Mouse (Mus musculus) myocyte (in vitro differentiated cells): Measurements from ENCODE around the gene Tfe3. TPM values are rescaled to one million over a fixed set of nuclear protein-coding genes. Genes with fewer than 3 reads are reported as not detected.
A peak's percentile ranks its signal among the peaks of the same experiment; 100 is the strongest.

Experiments
- H3K27me3 ChIP-seq: one replicate; pipeline ENCODE4 v1.6.1; 2011; ENCODE audit not compliant: control insufficient read depth, insufficient read depth, insufficient read length
- H3K36me3 ChIP-seq: one replicate; pipeline ENCODE4 v1.6.1; 2011; ENCODE audit not compliant: control insufficient read depth, insufficient read depth
- H3K4me2 ChIP-seq: one replicate; pipeline ENCODE4 v1.6.1; 2011; ENCODE audit warnings: low read depth, control low read depth
- H3K4me3 ChIP-seq: one replicate; pipeline ENCODE4 v1.5.1; 2011; ENCODE audit warnings: mild to moderate bottlenecking, control low read depth, moderate library complexity
- H3K79me2 ChIP-seq: one replicate; pipeline ENCODE4 v1.6.1; 2011; ENCODE audit not compliant: control insufficient read depth, insufficient read depth
- H3ac ChIP-seq: one replicate; pipeline ENCODE4 v1.6.1; 2011; ENCODE audit not compliant: control insufficient read depth, insufficient read length
- CEBPB ChIP-seq: IDR thresholded peaks from 2 replicates; pipeline ENCODE4 v1.6.1; 2011; ENCODE audit warnings: mild to moderate bottlenecking, moderate library complexity; ENCODE audit not compliant: poor library complexity, insufficient read depth, severe bottlenecking
- E2F4 ChIP-seq: IDR thresholded peaks from one replicate; pipeline ENCODE4 v1.6.1; 2011; ENCODE audit warnings: mild to moderate bottlenecking, control low read depth, moderate library complexity; ENCODE audit not compliant: insufficient read depth
- MAX ChIP-seq: IDR thresholded peaks from one replicate; pipeline ENCODE4 v1.6.1; 2011; ENCODE audit warnings: low read depth, mild to moderate bottlenecking, control low read depth
- MYOD1 ChIP-seq, 3 experiments: IDR thresholded peaks; one replicate each; pipeline ENCODE4 v1.6.1; 2011; ENCODE audit warnings: control low read depth in 2 of 3, low read depth in 2 of 3, mild to moderate bottlenecking in 2 of 3, moderate library complexity in 1 of 3; ENCODE audit not compliant: insufficient read length in 2 of 3, control insufficient read depth in 1 of 3
- MYOG ChIP-seq, 3 experiments: IDR thresholded peaks; one replicate each; pipeline ENCODE4 v1.6.1; 2011; ENCODE audit warnings: control low read depth in 2 of 3, low read depth in 2 of 3, mild to moderate bottlenecking in 2 of 3; ENCODE audit not compliant: insufficient read length in 2 of 3, control insufficient read depth in 1 of 3, insufficient read depth in 1 of 3
- POLR2A ChIP-seq: IDR thresholded peaks from one replicate; pipeline ENCODE4 v1.6.1; 2011; ENCODE audit warnings: low read depth, mild to moderate bottlenecking, control low read depth, moderate library complexity; ENCODE audit not compliant: insufficient read length
- POLR2AphosphoS2 ChIP-seq: IDR thresholded peaks from one replicate; pipeline ENCODE4 v1.6.1; 2011; ENCODE audit warnings: low read depth, control low read depth; ENCODE audit not compliant: insufficient read length
- REST ChIP-seq: IDR thresholded peaks from one replicate; pipeline ENCODE4 v1.6.1; 2011; ENCODE audit warnings: mild to moderate bottlenecking, control low read depth, moderate library complexity; ENCODE audit not compliant: insufficient read depth, insufficient read length
- SRF ChIP-seq: IDR thresholded peaks from one replicate; pipeline ENCODE4 v1.6.1; 2011; ENCODE audit warnings: low read depth; ENCODE audit not compliant: control insufficient read depth, insufficient read length
- TCF12 ChIP-seq: IDR thresholded peaks from one replicate; pipeline ENCODE4 v1.6.1; 2011; ENCODE audit warnings: mild to moderate bottlenecking, control low read depth; ENCODE audit not compliant: poor library complexity, insufficient read depth, severe bottlenecking
- TCF3 ChIP-seq: IDR thresholded peaks from one replicate; pipeline ENCODE4 v1.6.1; 2011; ENCODE audit warnings: low read depth, control low read depth; ENCODE audit not compliant: insufficient read length
- USF1 ChIP-seq: IDR thresholded peaks from one replicate; pipeline ENCODE4 v1.6.1; 2011; ENCODE audit warnings: low read depth, mild to moderate bottlenecking, control low read depth, moderate library complexity
- polyA plus RNA-seq: library from polyadenylated mRNA; unstranded; fragments of >200 nt; fragmentation: generic; extraction: Trizol; gene quantifications from one replicate; pipeline ENCODE4 v1.2.1, GENCODE M21; 2012; ENCODE audit warnings: missing spikeins

The Tfe3 gene
- polyA plus RNA-seq, 1 experiment = 31.9 TPM

- Histone ChIP-seq H3ac (no peak within 1 kb of the TSS), H3K27me3 (no peaks in the 10 kb centered on the region), H3K36me3 (no peaks in the 10 kb centered on the region), H3K79me2 (no peaks in the 10 kb centered on the region), H3K4me2 (peak within 1 kb of the TSS; percentile 34), H3K4me3 (no peak within 1 kb of the TSS)
- TF ChIP-seq E2F4 (no peak), TCF12 (no peak), CEBPB (no peak), POLR2AphosphoS2 (no peak), MAX (no peak), SRF (no peak), MYOD1 (IDR thresholded peaks at IDR 0.05; ENCODE audit: control insufficient read depth in 1 of 3, insufficient read length in 2 of 3, low read depth in 2 of 3) (no peak), MYOG (IDR thresholded peaks at IDR 0.05; ENCODE audit: control insufficient read depth in 1 of 3, insufficient read depth in 1 of 3, insufficient read length in 2 of 3, low read depth in 2 of 3) (no peak), REST (no peak), USF1 (no peak), POLR2A (no peak), TCF3 (no peak)
These were observed 59.8 kb downstream of the Tfe3 start, which contains the start of gene Kcnd1 for GRCm38 (mm10) chrX:7821865-7822779. Kcnd1 (plus strand) TSS chrX:7822289.

Other genes starting within 250 kb of the Tfe3 start
- gene Foxp3, start 188.9 kb upstream of the Tfe3 start, polyA plus RNA-seq = 0.06 TPM
- 3.1 TPM for gene Ppp1r3f, start 188.3 kb upstream of the Tfe3 start, polyA plus RNA-seq
- 28.8 TPM for gene Ccdc22, start 157.0 kb upstream of the Tfe3 start, polyA plus RNA-seq
- gene Cacna1f, start 155.5 kb upstream of the Tfe3 start, polyA plus RNA-seq = not detected
- gene Syp, start 124.1 kb upstream of the Tfe3 start, polyA plus RNA-seq = 0.54 TPM
- gene Prickle3, start 105.3 kb upstream of the Tfe3 start, polyA plus RNA-seq = 3.8 TPM
- gene Plp2, start 91.2 kb upstream of the Tfe3 start, polyA plus RNA-seq = 294 TPM
- gene Magix, start 81.3 kb upstream of the Tfe3 start, polyA plus RNA-seq = 0.05 TPM
- gene Gpkow, start 65.4 kb upstream of the Tfe3 start, polyA plus RNA-seq = 17.1 TPM
- 38.9 TPM for gene Wdr45, start 48.2 kb upstream of the Tfe3 start, polyA plus RNA-seq
- gene Gm45208, start 40.3 kb upstream of the Tfe3 start, polyA plus RNA-seq = 0.64 TPM
- 64.4 TPM for gene Praf2, start 34.1 kb upstream of the Tfe3 start, polyA plus RNA-seq
- 2.4 TPM for gene Ccdc120, start 11.7 kb upstream of the Tfe3 start, polyA plus RNA-seq
- gene Gripap1, start 27.2 kb downstream of the Tfe3 start, polyA plus RNA-seq = 19.8 TPM
- 0.16 TPM for gene Kcnd1, start 59.7 kb downstream of the Tfe3 start, polyA plus RNA-seq
- 36.3 TPM for gene Otud5, start 78.8 kb downstream of the Tfe3 start, polyA plus RNA-seq
- 3.0 TPM for gene Pim2, start 115.7 kb downstream of the Tfe3 start, polyA plus RNA-seq
- gene Slc35a2, start 121.5 kb downstream of the Tfe3 start, polyA plus RNA-seq = 32.9 TPM
- 79.5 TPM for gene Pqbp1, start 136.7 kb downstream of the Tfe3 start, polyA plus RNA-seq
- 44.1 TPM for gene Timm17b, start 136.8 kb downstream of the Tfe3 start, polyA plus RNA-seq
- not detected for gene Gm10491, start 145.3 kb downstream of the Tfe3 start, polyA plus RNA-seq
- gene Gm10490, start 147.0 kb downstream of the Tfe3 start, polyA plus RNA-seq = not detected
- not detected for gene Pcsk1n, start 157.3 kb downstream of the Tfe3 start, polyA plus RNA-seq
- gene Eras, start 166.0 kb downstream of the Tfe3 start, polyA plus RNA-seq = not detected
- gene Hdac6, start 185.3 kb downstream of the Tfe3 start, polyA plus RNA-seq = 11.5 TPM
- gene Gata1, start 215.5 kb downstream of the Tfe3 start, polyA plus RNA-seq = not detected